ENCODE assay signal across 7 mouse cellular contexts in genomic region chr5:147895436-147896198, GRCm38 (mm10). TPM values are rescaled to one million over a fixed set of nuclear protein-coding genes. Genes with fewer than 3 reads are reported as not detected.
DNase-seq lines count a peak whose midpoint lies in the region; ATAC-seq and TF ChIP-seq lines count a peak whose summit lies in the region.

No protein-coding gene starts in this region.

- DNase-seq in 416B (ENCODE audit: low read depth) = peak; percentile 91
- DNase-seq in CD4-positive, CD25-positive, alpha-beta regulatory T cell, adult 2 months (ENCODE audit: low read depth, low spot score) = peak; percentile 61
- peak; percentile 18 for DNase-seq in hindbrain, postnatal 0 days (ENCODE audit: low spot score)
- no peak for DNase-seq in stomach, postnatal 0 days (ENCODE audit: low spot score)
- DNase-seq in ovary, postnatal 36 days (ENCODE audit: low spot score) = no peak

- TF ChIP-seq CTCF in hindbrain, postnatal 0 days (IDR thresholded peaks at IDR 0.05; ENCODE audit: low read depth) = no peak
- no peak for TF ChIP-seq CTCF in stomach, postnatal 0 days (IDR thresholded peaks at IDR 0.05; ENCODE audit: low read depth)

- no peaks in the 10 kb centered on the region for H3K36me3 ChIP-seq in embryonic facial prominence, embryonic 13.5 days
- no peaks in the 10 kb centered on the region for H3K36me3 ChIP-seq in hindbrain, postnatal 0 days (ENCODE audit: insufficient read depth, low read length)
- H3K36me3 ChIP-seq in midbrain, embryonic 13.5 days = no peaks in the 10 kb centered on the region
- no peaks in the 10 kb centered on the region for H3K36me3 ChIP-seq in stomach, postnatal 0 days (ENCODE audit: control insufficient read depth, insufficient read depth, low read length)

- H3K9ac ChIP-seq in embryonic facial prominence, embryonic 13.5 days = no peak overlapping the region
- no peak overlapping the region for H3K9ac ChIP-seq in hindbrain, postnatal 0 days (replicated peaks; ENCODE audit: low read length)
- no peak overlapping the region for H3K9ac ChIP-seq in midbrain, embryonic 13.5 days (replicated peaks)
- no peak overlapping the region for H3K9ac ChIP-seq in stomach, postnatal 0 days (ENCODE audit: low read length)

- peaks cover 26% of the 10 kb centered on the region for H3K27me3 ChIP-seq in embryonic facial prominence, embryonic 13.5 days
- H3K27me3 ChIP-seq in hindbrain, postnatal 0 days (ENCODE audit: insufficient read depth, low read length) = no peaks in the 10 kb centered on the region
- peaks cover 18% of the 10 kb centered on the region; the same call in 1 of the 2 replicates for H3K27me3 ChIP-seq in midbrain, embryonic 13.5 days
- H3K27me3 ChIP-seq in stomach, postnatal 0 days (ENCODE audit: control insufficient read depth, insufficient read depth, low read length) = no peaks in the 10 kb centered on the region

- 22% methylated on average over 16 of the region's 16 CpGs for WGBS in embryonic facial prominence, embryonic 13.5 days
- 27% methylated on average over 16 of the region's 16 CpGs for WGBS in hindbrain, postnatal 0 days
- WGBS in midbrain, embryonic 13.5 days = 26% methylated on average over 16 of the region's 16 CpGs
- WGBS in stomach, postnatal 0 days = 30% methylated on average over 16 of the region's 16 CpGs

- no peaks in the 10 kb centered on the region for H3K9me3 ChIP-seq in embryonic facial prominence, embryonic 13.5 days
- H3K9me3 ChIP-seq in hindbrain, postnatal 0 days (ENCODE audit: low read length) = no peaks in the 10 kb centered on the region
- no peaks in the 10 kb centered on the region for H3K9me3 ChIP-seq in midbrain, embryonic 13.5 days
- no peaks in the 10 kb centered on the region for H3K9me3 ChIP-seq in stomach, postnatal 0 days (ENCODE audit: control insufficient read depth, low read length)

- peaks cover 10% of the 10 kb centered on the region for H3K4me1 ChIP-seq in embryonic facial prominence, embryonic 13.5 days
- no peaks in the 10 kb centered on the region for H3K4me1 ChIP-seq in hindbrain, postnatal 0 days (ENCODE audit: insufficient read depth, low read length)
- H3K4me1 ChIP-seq in midbrain, embryonic 13.5 days (replicated peaks) = peaks cover 16% of the 10 kb centered on the region
- peaks cover 3% of the 10 kb centered on the region; the same call in 1 of the 2 replicates for H3K4me1 ChIP-seq in stomach, postnatal 0 days (replicated peaks; ENCODE audit: control insufficient read depth, insufficient read depth)

- no peak overlapping the region for H3K27ac ChIP-seq in embryonic facial prominence, embryonic 13.5 days
- no peak overlapping the region for H3K27ac ChIP-seq in hindbrain, postnatal 0 days
- no peak overlapping the region for H3K27ac ChIP-seq in midbrain, embryonic 13.5 days
- H3K27ac ChIP-seq in stomach, postnatal 0 days (replicated peaks) = no peak overlapping the region

- ATAC-seq in embryonic facial prominence, embryonic 13.5 days (ENCODE audit: insufficient number of reproducible peaks, insufficient read depth, low FRiP score, low TSS enrichment, low read depth) = no peak
- ATAC-seq in hindbrain, postnatal 0 days = no peak
- ATAC-seq in midbrain, embryonic 13.5 days = no peak
- no peak for ATAC-seq in stomach, postnatal 0 days (ENCODE audit: low FRiP score, low TSS enrichment)

- peak overlapping the region; percentile 70 for H3K4me3 ChIP-seq in embryonic facial prominence, embryonic 13.5 days
- H3K4me3 ChIP-seq in hindbrain, postnatal 0 days (ENCODE audit: low read length) = peak overlapping the region; percentile 78
- peak overlapping the region; percentile 67 for H3K4me3 ChIP-seq in midbrain, embryonic 13.5 days (replicated peaks)
- H3K4me3 ChIP-seq in stomach, postnatal 0 days (ENCODE audit: low read depth, low read length) = peak overlapping the region; percentile 69; the same call in 1 of the 2 replicates

- TF ChIP-seq EP300 in stomach, postnatal 0 days (optimal IDR thresholded peaks at IDR 0.05) = no peak

- H3K4me2 ChIP-seq in embryonic facial prominence, embryonic 13.5 days = peak overlapping the region; percentile 94
- peak overlapping the region; percentile 96 for H3K4me2 ChIP-seq in hindbrain, postnatal 0 days (ENCODE audit: low read depth, low read length)
- H3K4me2 ChIP-seq in midbrain, embryonic 13.5 days (replicated peaks) = peak overlapping the region; percentile 92
- peak overlapping the region; percentile 90 for H3K4me2 ChIP-seq in stomach, postnatal 0 days (replicated peaks; ENCODE audit: low read depth)

RNA-seq across cellular contexts. Expression of gene Slc46a3, which starts 1.0 kb away (rescaled TPM):
- 2.0 and 3.2 TPM in 2 replicates for polyA plus RNA-seq in embryonic facial prominence, embryonic 13.5 days (2015; fragmentation: Nextera tagmentation; extraction: Ambion mirVana)
- total RNA-seq in hindbrain, postnatal 0 days (2014; rRNA removed) = 6.2 and 6.5 TPM in 2 replicates
- 6.1 and 6.4 TPM in 2 replicates for polyA plus RNA-seq in hindbrain, postnatal 0 days (2015; fragmentation: Nextera tagmentation; extraction: Ambion mirVana)
- 4.6 and 4.8 TPM in 2 replicates for polyA plus RNA-seq in midbrain, embryonic 13.5 days (2015; fragmentation: Nextera tagmentation; extraction: Ambion mirVana)
- 2.7 and 3.2 TPM in 2 replicates for polyA plus RNA-seq in stomach, postnatal 0 days (2015; fragmentation: Nextera tagmentation; extraction: Ambion mirVana)

RNA-seq across cellular contexts. Expression of gene Pomp, which starts 35.4 kb away (rescaled TPM):
- 438 and 500 TPM in 2 replicates for polyA plus RNA-seq in embryonic facial prominence, embryonic 13.5 days (2015; fragmentation: Nextera tagmentation; extraction: Ambion mirVana)
- 74.2 and 124 TPM in 2 replicates for total RNA-seq in hindbrain, postnatal 0 days (2014; rRNA removed)
- polyA plus RNA-seq in hindbrain, postnatal 0 days (2015; fragmentation: Nextera tagmentation; extraction: Ambion mirVana) = 526 and 544 TPM in 2 replicates
- 522 and 549 TPM in 2 replicates for polyA plus RNA-seq in midbrain, embryonic 13.5 days (2015; fragmentation: Nextera tagmentation; extraction: Ambion mirVana)
- polyA plus RNA-seq in stomach, postnatal 0 days (2015; fragmentation: Nextera tagmentation; extraction: Ambion mirVana) = 419 and 427 TPM in 2 replicates

Comparison
In these comparisons a context has a peak if more than half of its experiments do, and no peak if none do; other contexts are left out.
1. DNase-seq: peak in 416B (single experiment), CD4-positive, CD25-positive, alpha-beta regulatory T cell, adult 2 months (single experiment) and hindbrain, postnatal 0 days (single experiment); none in stomach, postnatal 0 days (single experiment) and ovary, postnatal 36 days (single experiment).
2. Peak in every context shown above with its lines, with median percentiles within 50 percentile points of each other: H3K4me2 ChIP-seq and H3K4me3 ChIP-seq.